Mouse (Mus musculus): ENCODE results near the gene Ankrd13d.
A peak's percentile ranks its signal among the peaks of the same experiment; 100 is the strongest.
"Not testable (repeated sequence)": the region's sequence is repeated elsewhere in the genome, so short reads cannot be mapped to it uniquely, and the experiment has no call there.

Ankrd13d gene

GRCm38 (mm10) chr19:4261038-4261698 lies 21.8 kb downstream of the Ankrd13d start:
- no peak for DNase-seq

DNA sequence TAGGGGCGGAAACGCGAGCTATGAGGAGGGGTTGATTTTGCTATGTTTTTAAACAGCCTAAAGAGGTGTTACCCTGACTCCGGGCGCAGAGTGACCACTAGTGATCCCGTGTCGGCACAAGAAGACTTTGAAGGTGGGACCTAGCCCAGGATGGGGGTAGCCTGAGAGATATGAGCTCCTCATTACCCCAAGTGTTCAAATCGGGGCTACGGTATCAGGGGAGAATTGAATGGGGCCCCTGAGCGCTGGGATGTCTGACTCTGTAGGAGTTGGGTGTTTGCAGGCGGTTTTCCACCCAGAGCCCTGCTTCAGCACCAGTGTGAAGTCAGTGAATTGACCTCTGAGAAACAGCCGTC lies 25.1 kb downstream of the Ankrd13d start:
- no peak for DNase-seq

DNA sequence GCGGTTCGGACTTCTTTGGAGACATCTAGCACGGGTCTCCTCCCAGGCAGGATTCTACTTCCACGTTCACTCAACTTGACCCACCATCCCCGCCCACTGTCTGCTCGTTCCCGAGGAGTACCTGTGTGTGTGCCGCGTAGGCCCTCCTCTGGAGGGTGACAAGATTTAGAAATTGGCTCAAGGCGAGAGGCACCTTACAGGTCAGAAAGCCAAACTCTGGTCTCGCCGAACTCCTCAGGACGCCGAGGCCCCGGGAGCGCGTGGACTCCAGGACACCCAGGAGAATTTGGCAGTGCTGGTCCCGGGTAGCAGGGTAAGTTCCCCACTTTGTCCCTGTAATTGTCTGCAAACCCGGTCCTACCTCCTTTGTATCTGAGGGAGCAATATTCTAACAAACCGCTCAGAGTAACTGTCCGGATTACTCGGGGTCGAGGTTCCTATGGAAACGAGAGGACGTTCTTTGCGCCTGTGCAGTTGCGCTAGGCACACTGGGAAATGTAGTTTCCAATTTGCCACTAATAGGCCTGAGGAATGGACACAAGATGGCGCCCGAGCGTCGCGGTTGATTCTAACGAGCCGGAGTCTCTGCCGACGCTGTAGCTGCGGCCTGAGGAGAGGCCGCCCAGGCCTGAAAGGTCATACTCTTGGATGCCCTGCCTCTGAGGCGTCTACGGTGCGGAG lies 25.6 kb downstream of the Ankrd13d start:
- DNase-seq: peak; percentile 94 to 97

- no peak for DNase-seq
Measured at GRCm38 (mm10) chr19:4255583-4256162, 27.3 kb downstream of the Ankrd13d start.

DNA sequence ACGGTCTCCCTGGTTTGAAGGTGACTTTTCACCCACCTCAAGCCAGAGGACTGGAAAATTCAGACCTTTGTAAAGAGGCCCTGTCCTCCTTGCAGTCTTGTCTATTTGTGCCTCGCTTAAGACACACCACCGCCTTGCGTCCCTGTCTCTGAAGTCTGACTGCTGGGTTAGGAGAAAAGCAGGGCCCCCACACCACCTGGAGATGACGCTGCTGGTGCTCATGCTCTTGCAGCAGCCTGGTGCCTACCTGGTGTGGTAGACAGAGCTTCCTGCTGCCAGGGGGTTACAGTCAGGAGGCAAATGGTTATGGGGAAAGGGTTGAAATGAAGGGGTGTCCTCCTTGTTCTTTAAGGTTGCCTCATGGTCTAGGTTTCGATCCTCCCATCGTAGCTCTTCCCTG lies 28.7 kb downstream of the Ankrd13d start:
- DNase-seq: no peak

DNA sequence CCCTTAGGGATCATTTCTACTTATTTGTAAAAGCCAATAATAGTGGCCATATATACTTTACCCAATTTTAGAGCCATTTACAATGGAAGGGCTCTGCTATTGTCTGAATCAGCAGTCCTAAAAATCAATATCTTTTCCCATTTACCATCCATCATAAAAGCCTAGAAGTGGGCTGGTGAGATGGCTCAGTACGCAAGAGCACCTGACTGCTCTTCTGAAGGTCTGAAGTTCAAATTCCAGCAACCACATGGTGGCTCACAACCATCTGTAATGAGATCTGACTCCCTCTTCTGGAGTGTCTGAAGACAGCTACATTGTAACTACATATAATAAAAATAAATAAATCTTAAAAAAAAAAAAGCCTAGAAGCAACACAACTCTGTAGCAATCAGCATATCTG lies 34.3 kb downstream of the Ankrd13d start:
- not testable (repeated sequence) for DNase-seq

GRCm38 (mm10) chr19:4247010-4247409 lies 35.9 kb downstream of the Ankrd13d start:
- no peak for DNase-seq

- DNase-seq: no peak
Measured at GRCm38 (mm10) chr19:4244775-4245174, 38.2 kb downstream of the Ankrd13d start.

DNA sequence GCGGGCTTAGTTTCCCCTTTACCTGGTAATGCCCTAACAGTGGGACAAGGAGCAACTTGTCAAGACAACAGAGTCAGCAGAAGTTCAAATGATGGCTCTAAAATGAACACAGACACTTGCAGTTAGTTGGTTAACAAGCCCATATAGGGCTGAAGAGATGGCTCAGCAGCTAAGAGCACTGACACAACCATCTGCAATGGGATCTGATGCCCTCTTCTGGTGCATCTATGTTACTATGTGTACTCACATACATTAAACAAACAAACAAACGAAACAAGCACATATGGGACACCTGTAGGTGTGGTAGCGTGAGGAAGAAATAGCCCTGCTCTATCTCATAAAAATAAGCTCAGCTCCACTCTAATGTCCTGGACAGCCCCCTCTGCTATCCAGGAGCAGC lies 40.5 kb downstream of the Ankrd13d start:
- no peak for DNase-seq

DNA sequence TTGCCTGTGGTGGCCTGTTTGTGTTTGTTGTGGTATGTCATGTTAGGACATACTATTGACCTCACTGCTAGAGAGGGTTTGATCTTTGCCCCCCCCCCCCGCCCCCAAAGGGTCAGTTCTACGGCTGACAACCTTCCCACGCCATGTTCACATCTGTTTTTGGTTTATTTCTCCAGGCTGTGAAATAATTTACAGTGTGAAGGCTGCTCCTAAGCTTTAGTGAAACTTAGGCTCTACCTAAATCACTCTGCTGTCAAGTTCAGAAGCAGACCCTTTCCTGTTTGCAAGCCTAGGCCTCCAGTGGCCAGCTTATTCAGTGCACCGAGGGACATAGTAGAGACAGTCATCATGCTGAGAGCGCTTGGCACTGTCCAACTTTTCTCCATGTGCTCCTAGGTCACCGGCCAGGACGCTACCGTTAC lies 42.7 kb downstream of the Ankrd13d start:
- no peak for DNase-seq

DNA sequence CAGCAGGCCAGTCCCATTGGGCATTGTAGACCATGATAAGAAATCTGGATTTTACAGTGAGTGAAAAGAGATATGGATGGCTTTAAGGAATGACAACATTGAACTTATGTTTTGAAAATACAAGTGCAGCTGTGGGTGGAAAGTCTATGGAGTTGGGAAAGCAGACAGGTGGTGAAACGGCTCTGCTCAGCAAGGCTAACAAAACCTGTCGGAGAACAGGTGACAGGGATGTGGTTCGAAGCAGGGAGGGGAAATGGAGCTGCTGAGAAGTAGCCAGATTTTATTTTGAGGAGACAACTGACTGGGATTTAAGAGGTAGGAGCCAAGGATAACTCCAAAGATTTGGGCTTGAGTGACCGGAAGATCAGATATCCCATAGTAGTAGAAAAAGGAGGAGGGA lies 48.4 kb downstream of the Ankrd13d start:
- DNase-seq: no peak

GRCm38 (mm10) chr19:4232651-4233050 lies 50.3 kb downstream of the Ankrd13d start:
- DNase-seq: no peak

- no peak for DNase-seq
Measured at GRCm38 (mm10) chr19:4232186-4232572, 50.8 kb downstream of the Ankrd13d start.

DNA sequence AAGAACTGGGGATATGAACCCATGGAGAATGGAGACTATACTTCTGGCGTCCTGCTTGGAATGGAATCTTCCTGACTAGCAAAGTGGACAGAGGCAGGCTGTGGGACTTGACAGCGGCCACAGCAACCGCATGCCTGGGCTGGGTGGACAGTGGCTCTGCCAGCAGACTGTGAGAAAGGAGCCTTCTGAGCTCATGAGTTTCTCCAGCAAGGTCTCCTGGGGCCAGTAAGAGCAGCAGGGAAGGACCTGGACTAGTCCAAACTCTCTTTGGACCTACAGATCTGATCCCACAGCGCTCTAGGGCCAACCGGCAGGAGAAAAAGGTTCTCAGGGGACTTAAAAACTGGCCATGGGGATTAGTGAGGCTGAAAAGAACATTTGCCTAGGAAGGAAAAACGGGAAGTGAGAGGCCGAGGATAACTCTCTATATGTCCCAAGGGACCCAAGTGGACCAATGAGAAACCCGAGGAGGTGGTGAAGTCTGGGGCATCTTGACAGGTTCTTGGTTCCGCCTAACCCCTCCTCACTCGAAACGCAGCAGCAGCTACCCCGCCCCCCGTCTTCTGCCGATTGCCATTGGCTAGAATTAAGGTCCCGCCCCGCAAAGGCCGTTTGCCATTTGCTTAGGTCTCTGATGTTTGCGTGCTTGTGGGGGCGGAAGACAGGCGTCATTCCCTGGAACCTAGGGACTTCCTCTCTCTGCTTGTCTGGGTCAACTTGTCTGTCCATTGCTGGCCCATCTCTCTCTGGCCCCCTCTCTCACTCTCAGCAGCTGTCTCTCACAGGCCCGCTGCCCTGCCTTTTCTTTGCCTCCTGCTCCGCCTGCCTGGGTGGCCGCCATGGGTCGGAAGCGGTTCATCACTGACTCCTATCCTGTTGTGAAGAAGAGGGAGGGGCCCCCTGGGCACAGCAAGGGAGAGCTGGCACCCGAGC lies 51.4 kb downstream of the Ankrd13d start, which contains the start of gene Pold4:
Pold4 (plus strand) TSS at position 647 of the 933 bp plus-strand sequence.
- peak; percentile 98 to 99 for DNase-seq

- no peak for DNase-seq
Measured at GRCm38 (mm10) chr19:4230415-4230814, 52.5 kb downstream of the Ankrd13d start.

GRCm38 (mm10) chr19:4229451-4230076 lies 53.4 kb downstream of the Ankrd13d start:
- DNase-seq: peak in 1 of 2 experiments; percentile 36

DNA sequence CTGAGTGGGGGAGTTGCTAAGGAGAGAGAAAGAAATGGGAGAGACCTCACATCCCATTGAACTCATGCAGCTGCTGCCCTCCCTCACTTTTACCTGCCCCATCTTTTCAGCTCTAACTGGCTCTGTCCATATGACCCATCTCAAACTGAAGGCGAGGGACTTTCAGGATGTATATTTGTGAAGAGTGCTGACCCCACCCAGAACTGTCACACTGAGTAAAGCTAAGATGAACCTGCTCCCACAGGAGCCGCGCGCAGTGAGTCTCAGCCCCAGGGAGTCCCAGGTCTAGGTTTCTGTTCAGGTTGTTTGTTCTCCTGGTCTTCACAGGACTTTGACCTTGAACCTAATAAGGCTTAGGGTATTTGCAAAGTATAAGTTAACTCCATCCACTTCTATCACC lies 54.0 kb downstream of the Ankrd13d start:
- DNase-seq: no peak

- peak; percentile 74 to 79 for DNase-seq
Measured at GRCm38 (mm10) chr19:4227894-4228678, 54.9 kb downstream of the Ankrd13d start.

DNA sequence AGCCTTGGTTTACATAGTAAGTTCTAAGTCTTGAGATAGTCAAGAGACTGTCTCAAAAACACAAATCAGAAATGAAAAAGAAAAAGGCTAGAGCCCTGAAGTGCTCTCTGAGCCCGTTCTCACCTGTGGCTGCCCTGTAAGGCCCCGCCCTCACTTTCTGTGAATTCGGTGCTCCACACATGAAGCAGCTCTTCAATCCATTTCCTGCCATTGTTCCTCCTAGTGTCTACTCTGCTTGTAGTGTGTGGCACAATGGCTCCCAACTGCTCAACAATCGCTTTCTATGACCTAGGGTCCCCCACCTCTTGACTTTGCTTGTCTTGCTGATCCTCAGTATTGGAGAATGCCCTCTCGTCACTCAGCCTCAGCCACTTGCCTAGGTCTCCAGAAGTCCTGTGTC lies 55.5 kb downstream of the Ankrd13d start:
- no peak for DNase-seq

DNA sequence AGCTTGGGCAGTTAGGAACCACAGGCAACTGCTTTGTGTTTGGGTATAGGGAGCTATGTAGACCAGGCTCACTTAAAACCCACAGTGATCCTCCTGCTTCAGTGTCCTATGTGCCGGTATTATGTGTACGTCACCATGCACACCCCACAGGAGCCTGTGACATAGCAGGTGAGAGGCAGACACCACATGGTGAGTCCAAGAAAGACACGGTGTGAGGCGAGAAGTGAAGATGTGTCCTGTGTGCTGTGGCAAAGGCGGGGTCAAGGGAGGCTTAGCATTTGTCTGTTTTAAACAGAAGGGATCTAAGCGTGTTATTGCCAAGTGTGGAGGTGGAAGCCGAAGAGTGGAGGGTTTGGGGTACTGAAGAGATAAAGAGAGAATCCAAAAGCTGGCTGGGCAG lies 56.2 kb downstream of the Ankrd13d start:
- no peak for DNase-seq

- DNase-seq: no peak
Measured at GRCm38 (mm10) chr19:4222165-4222564, 60.8 kb downstream of the Ankrd13d start.

Measured in cerebellum, postnatal 25 days (tissue).